Mouse (Mus musculus) T-helper 17 cell (primary cell): ENCODE results near the gene Cd93.

Experiments
- in situ Hi-C, 2 experiments: fragments of 300-600 bp; cut with MboI, MseI; formaldehyde crosslinking; loops; 1 replicate in 1 of 2; 2 replicates in 1 of 2; pipeline ENCODE4 v1.15.1; 2025; ENCODE audit warnings: high pct_unique_total_duplicates in 2 of 2

Gene Cd93

DNA sequence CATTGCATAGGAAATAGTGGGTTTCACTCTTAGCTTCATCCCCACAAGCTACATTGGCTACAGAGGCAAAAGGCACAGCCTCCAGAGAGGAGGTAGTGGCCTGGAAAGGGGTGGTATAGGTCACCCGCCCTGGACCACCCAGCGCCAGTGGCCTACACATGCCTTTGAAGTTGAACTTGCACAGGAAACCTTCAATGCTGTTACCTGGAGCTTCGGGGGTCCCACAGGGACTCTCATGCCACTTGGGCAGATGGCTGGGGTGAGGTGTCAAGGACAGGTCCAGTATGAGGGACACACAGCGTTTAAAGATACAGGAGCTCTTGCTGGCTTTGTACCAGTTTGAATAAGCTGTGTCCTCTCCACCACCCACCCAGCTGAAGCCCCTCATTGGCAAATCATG lies 653 bp downstream of the Cd93 start:
- in situ Hi-C loops, result no loop called here

- in situ Hi-C loops, result no loop called here
Measured at GRCm38 (mm10) chr2:148442172-148442571, 1.2 kb downstream of the Cd93 start.

DNA sequence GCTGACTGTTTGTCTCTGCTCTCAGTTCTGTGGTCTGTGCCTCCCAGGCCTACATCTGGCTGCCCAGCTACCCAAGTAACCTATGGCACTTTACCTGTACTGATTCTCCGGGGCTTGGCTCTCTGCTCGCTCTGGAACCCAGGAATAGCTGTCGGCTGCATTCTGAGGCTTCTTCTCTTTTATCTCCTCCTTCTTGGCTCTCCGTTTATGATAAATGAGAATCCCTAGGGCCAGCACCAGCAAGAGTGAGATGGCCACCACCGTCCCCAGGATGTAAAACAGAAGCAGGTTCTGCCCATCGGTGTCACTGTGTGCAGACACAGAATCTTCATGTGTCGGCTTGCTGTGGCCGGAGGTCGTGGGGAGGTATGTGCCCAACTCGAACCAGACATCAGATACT lies 1.9 kb downstream of the Cd93 start:
- in situ Hi-C loops, result no loop called here

DNA sequence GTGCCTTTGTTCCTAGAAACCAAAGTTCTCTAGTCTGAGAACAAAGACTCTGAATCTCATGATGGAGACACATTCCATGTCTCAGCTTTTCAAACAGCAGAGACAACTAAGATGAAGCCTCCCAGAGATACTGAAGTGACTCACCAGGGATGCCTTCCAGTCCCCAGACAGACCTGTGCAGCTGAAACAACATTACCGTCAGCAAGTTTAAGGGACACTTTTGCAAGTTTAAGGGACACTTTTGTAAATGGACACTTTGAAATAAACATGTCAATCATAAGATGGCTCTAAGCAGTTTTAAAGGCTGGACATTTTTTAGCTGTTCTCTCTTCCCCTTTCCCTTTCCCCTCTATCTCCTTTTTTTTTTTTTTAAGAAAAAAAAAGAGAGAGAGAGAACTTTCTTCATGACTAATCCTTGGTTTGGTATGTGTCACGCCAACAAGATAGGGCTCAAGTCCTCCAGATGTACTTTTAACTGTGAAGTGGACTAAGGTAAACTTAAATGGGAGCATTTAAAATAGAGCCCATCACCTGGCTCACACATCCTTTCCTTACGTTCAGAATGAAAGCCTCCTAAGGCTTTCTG lies 3.6 kb downstream of the Cd93 start:
- in situ Hi-C loops, result no loop called here

- in situ Hi-C loops, result no loop called here
Measured at GRCm38 (mm10) chr2:148436285-148436684, 7.1 kb downstream of the Cd93 start.

- in situ Hi-C loops, result no loop called here
Measured at GRCm38 (mm10) chr2:148432346-148432745, 11.0 kb downstream of the Cd93 start.

DNA sequence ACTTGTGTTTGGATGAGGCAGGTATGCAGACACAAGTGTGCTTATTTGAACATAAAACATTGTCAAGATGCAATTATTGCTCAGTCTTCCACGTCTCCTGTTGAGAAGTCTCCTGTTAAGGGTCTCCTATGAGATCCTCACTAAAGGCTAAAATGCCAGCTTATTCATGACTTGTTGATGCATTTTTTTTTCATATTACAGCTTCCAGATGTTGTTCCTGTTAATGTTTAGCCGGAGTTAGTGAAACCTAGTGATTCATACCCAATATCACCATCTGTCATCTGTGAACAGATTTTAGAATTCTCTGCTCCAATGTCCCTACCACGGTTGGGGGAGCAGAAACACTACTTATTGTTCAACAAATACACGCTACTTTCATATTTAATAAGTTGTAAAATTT lies 12.4 kb downstream of the Cd93 start:
- in situ Hi-C loops, result no loop called here

- in situ Hi-C loops, result no loop called here
Measured at GRCm38 (mm10) chr2:148429001-148429505, 14.3 kb downstream of the Cd93 start.

DNA sequence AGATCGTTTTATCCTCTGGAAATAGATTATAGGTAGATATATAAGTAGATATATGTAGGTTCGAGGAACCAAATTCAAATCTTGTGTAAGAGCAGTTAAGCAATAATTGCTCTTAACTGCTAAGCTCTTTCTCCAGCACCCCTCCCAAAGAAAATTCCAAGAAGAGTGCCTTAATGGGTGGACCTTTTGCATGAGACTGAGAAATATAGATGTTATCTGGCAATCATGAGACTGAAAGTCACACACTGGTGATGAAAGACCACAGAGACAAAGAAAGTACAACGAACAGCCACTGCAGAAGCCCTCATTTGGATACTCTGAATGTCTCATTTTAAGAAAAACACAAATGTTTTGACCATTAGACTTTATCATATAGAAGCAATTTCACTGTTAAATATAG lies 14.8 kb downstream of the Cd93 start:
- in situ Hi-C loops, result no loop called here

DNA sequence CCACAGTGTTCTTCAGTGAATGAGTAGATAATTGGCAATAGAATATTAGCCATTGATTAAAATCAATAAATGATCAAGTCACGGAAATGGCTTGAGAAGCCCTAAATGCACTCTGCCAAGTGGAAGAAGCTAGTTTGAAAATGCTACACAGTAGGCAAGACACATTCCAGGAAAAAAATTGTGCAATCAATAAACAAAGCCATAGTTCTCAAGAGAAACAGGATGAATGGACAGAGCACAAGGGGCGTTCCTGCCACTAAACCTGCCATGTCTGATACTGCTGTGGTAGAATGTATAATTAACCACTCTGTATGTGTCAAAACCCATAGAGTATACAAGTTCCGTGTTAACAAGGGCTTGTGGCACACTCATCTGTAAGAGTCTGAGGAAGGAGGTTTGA lies 15.8 kb downstream of the Cd93 start:
- in situ Hi-C loops, result no loop called here

GRCm38 (mm10) chr2:148425709-148426382 lies 17.5 kb downstream of the Cd93 start:
- in situ Hi-C loops, result no loop called here

DNA sequence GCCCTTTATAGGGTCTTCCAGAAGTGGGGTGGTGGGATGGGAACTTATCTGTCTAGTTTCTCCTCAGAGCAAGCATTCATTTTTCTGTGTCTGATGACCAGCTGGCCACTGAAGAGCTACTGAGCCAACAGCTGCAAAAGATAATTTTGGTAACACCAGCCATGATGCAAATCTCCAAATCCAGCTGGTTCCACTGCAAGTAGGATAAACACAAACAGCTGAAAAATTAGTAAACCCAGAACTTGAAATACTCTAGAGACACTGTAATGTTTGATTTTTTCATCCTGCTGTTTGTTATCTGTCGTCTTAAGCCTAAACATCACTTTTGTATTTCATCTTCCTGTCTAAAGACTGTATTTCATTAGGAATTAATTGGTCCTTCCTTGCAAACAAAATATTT lies 21.7 kb downstream of the Cd93 start:
- in situ Hi-C loops, result no loop called here

GRCm38 (mm10) chr2:148421112-148421511 lies 22.3 kb downstream of the Cd93 start:
- in situ Hi-C loops, result no loop called here

- in situ Hi-C loops, result no loop called here
Measured at GRCm38 (mm10) chr2:148419776-148420175, 23.6 kb downstream of the Cd93 start.

DNA sequence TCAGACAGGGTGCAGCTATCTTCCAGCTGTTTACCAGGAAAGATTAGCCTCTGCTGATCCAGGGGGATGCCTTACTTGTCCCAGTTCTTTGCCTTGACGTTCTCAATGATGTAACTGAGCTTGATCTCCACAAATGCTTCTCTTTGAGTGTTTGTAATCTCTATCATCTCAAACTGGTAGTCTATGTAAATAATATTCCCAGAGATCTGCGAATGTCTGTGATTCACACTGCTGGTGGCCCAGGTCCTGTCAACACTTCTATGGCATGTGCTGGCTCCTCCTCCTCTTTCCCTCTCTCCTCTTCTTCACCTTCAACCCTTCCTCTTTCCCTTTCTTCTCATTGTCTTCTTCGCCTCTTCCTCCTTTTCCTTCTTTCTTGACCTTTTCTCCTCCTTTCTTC lies 24.2 kb downstream of the Cd93 start:
- in situ Hi-C loops, result no loop called here

DNA sequence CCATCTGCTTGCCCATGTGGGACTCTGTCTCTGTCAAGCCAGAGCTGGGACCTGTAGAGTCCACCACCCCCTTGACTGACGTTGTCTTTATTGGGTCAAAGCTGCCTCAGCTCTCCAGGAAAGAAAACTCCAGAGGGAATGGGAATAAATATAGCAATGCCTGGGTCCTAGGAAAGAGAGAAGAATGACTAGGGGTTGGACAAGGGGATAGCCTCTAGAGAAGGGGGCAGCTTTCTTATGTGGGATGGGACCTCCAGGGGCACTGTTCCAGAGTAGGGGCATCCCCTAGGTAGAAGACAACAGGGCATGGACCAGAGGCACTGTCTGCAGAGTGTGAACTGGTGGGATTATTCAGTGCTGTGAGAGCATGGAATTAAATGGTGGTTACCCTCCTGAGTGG lies 33.5 kb downstream of the Cd93 start:
- in situ Hi-C loops, result loop anchor here in 1 of 2 experiments (5.0 kb wide), 1 partner anchor 167 kb away; no protein-coding TSS in a partner anchor

GRCm38 (mm10) chr2:148409141-148409540 lies 34.2 kb downstream of the Cd93 start:
- in situ Hi-C loops, result loop anchor here in 1 of 2 experiments (5.0 kb wide), 1 partner anchor 168 kb away; no protein-coding TSS in a partner anchor

DNA sequence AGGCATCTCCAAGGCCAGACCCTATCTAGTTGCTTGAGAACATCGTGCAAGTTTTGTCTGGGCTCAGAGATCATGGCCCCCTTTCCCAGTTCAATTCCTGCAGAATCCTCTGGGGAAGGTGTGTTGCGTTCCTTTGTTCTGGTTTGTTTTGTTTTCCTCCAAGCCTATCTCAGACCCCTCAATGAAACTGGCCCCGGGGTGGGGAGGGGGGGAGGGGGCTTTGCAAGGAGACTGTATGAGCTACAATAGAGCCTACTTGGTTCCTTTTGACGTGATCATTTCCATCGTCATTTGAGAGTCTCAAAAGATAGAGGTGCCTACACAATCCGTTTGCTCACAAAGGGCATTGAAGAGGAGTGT lies 34.6 kb downstream of the Cd93 start:
- in situ Hi-C loops, result loop anchor here in 1 of 2 experiments (5.0 kb wide), 1 partner anchor 169 kb away; no protein-coding TSS in a partner anchor

GRCm38 (mm10) chr2:148407870-148408760 lies 35.2 kb downstream of the Cd93 start, which contains the start of gene Thbd:
Thbd (minus strand) TSS chr2:148408188.
- in situ Hi-C loops, result loop anchor here in 1 of 2 experiments (5.0 kb wide), 1 partner anchor 169 kb away; no protein-coding TSS in a partner anchor

GRCm38 (mm10) chr2:148406971-148407869 lies 36.1 kb downstream of the Cd93 start:
- in situ Hi-C loops, result loop anchor here in 1 of 2 experiments (5.0 kb wide), 1 partner anchor 170 kb away; no protein-coding TSS in a partner anchor
